In genomic region chr11:50200613-50201012, GRCm38 (mm10) we compare ENCODE assay signal across 1 mouse cellular context.
A peak's percentile ranks its signal among the peaks of the same experiment; 100 is the strongest.
TF ChIP-seq lines count a peak whose summit lies in the region.

No protein-coding gene starts in this region.

TF ChIP-seq in MEL, 35 proteins besides CTCF, POLR2A, EP300 and RAD21:
- TF ChIP-seq USF2 (IDR thresholded peaks at IDR 0.05; ENCODE audit: borderline replicate concordance in 1 of 2, insufficient read depth in 1 of 2, low read depth in 1 of 2, low read length in 2 of 2): no peak
- TF ChIP-seq NRF1 (IDR thresholded peaks at IDR 0.05; ENCODE audit: insufficient read depth, low read depth, low read length, poor library complexity, severe bottlenecking): no peak
- TF ChIP-seq TCF12 (IDR thresholded peaks at IDR 0.05; ENCODE audit: low read depth, low read length): peak; percentile 20; the same call in 1 of the 2 replicates
- TF ChIP-seq TBP (IDR thresholded peaks at IDR 0.05; ENCODE audit: low read depth, low read length): no peak
